Mouse (Mus musculus) bone marrow macrophage, adult 2 months (primary cell): ENCODE measurements around the gene Tuba3b.

Source experiments
- CTCF ChIP-seq: IDR thresholded peaks from 2 replicates; pipeline ENCODE4 v1.5.1; 2012; ENCODE audit warnings: low read depth, mild to moderate bottlenecking, low read length, moderate library complexity
- POLR2A ChIP-seq: IDR thresholded peaks from 2 replicates; pipeline ENCODE4 v1.6.1; 2012; ENCODE audit warnings: mild to moderate bottlenecking, low read depth, low read length, borderline replicate concordance

DNA sequence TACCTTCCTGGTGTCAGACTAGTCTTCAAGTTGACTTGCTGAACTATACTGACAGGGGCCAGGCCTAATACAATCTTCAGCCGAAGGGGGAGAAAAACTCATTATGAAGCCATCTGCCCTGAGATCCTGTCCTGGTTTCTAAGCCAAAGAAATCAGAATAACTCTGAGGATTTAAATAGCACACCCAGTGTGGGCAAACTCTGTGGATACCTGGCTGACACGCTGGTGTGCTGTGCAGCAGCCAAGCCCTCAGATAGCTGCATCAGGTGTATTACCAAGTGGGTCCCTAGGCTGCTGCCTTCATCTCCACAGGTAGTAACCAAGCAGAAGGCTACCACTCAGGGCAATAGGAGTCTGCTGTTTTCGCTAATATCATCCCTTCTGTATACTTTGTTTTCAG lies 2.9 kb upstream of the Tuba3b start:
- TF ChIP-seq POLR2A = no peak
- no peak for TF ChIP-seq CTCF
